Mouse (Mus musculus) stomach, postnatal 0 days (tissue): Measurements from ENCODE around the gene Gsn. TPM values are rescaled to one million over a fixed set of nuclear protein-coding genes. Genes with fewer than 3 reads are reported as not detected.

Experiments
- ATAC-seq: fragments of 200-750 bp; cut with Nextera tagmentation; 2 replicates; pipeline ENCODE4 v1.8.0; 2017; ENCODE audit not compliant: low FRiP score, low TSS enrichment
- DNase-seq: peaks from one replicate; pipeline ENCODE4 v3.0.0-alpha.2; 2016; ENCODE audit warnings: low spot score
- H3K27ac ChIP-seq: fragments of 300-500 bp; sonication (generic); replicated peaks from 2 replicates; pipeline ENCODE4 v1.5.1; 2014; ENCODE audit warnings: mild to moderate bottlenecking, control low read depth
- H3K27me3 ChIP-seq: fragments of 300-500 bp; sonication (generic); 2 replicates; pipeline ENCODE4 v1.6.1; 2014; ENCODE audit warnings: low read length; ENCODE audit not compliant: control insufficient read depth, insufficient read depth
- H3K36me3 ChIP-seq: fragments of 300-500 bp; sonication (generic); 2 replicates; pipeline ENCODE4 v1.6.1; 2014; ENCODE audit warnings: low read length, mixed read lengths; ENCODE audit not compliant: control insufficient read depth, insufficient read depth
- H3K4me1 ChIP-seq: fragments of 300-500 bp; sonication (generic); replicated peaks from 2 replicates; pipeline ENCODE4 v1.6.1; 2014; ENCODE audit warnings: antibody characterized with exemption; ENCODE audit not compliant: control insufficient read depth, insufficient read depth
- H3K4me2 ChIP-seq: fragments of 300-500 bp; sonication (generic); replicated peaks from 2 replicates; pipeline ENCODE4 v1.6.1; 2014; ENCODE audit warnings: low read depth, mild to moderate bottlenecking, control low read depth, moderate library complexity
- H3K4me3 ChIP-seq: fragments of 300-500 bp; sonication (generic); 2 replicates; pipeline ENCODE4 v1.5.1; 2014; ENCODE audit warnings: low read depth, low read length, control low read depth
- H3K9ac ChIP-seq: fragments of 300-500 bp; sonication (generic); 2 replicates; pipeline ENCODE4 v1.6.1; 2014; ENCODE audit warnings: mild to moderate bottlenecking, low read length, control low read depth, mixed read lengths
- H3K9me3 ChIP-seq: fragments of 300-500 bp; sonication (generic); 2 replicates; pipeline ENCODE4 v1.6.1; 2016; ENCODE audit warnings: low read length; ENCODE audit not compliant: control insufficient read depth
- CTCF ChIP-seq: IDR thresholded peaks from 2 replicates; pipeline ENCODE4 v1.5.1; 2016; ENCODE audit warnings: antibody characterized with exemption, low read depth, mild to moderate bottlenecking, moderate library complexity
- EP300 ChIP-seq: optimal IDR thresholded peaks from 2 replicates; pipeline ENCODE3; 2016; ENCODE audit warnings: antibody characterized with exemption
- WGBS: fragments of 180-500 bp; shearing (Covaris S2); extraction: QIAGEN DNeasy Blood & Tissue Kit; methylation state at CpG from one replicate; pipeline ENCODE4 v1.1.7; 2014; 5-methylcytosine and 5-hydroxymethylcytosine counted together
- polyA plus RNA-seq: library from polyadenylated mRNA; unstranded; fragments of >200 nt; fragmentation: Nextera tagmentation; extraction: Ambion mirVana; gene quantifications from 2 replicates; pipeline ENCODE4 v1.2.1, GENCODE M21; 2015

Gsn gene
- polyA plus RNA-seq, 1 experiment from 2014 or later: 398 TPM

- Histone ChIP-seq H3K9ac (no peak overlapping the region), H3K27ac (no peak overlapping the region), H3K9me3 (no peaks in the 10 kb centered on the region), H3K4me2 (no peak overlapping the region), H3K36me3 (peaks cover 6% of the 10 kb centered on the region; the same call in 1 of the 2 replicates), H3K4me3 (no peak overlapping the region), H3K4me1 (no peaks in the 10 kb centered on the region; the same call in 1 of the 2 replicates), H3K27me3 (no peaks in the 10 kb centered on the region; the same call in 1 of the 2 replicates)
- no peak for ATAC-seq
- WGBS: 51% methylated on average over 1 of the region's 1 CpGs
- no peak for DNase-seq
- TF ChIP-seq CTCF (no peak), EP300 (no peak)
These were observed 70.8 kb downstream of the Gsn start for GRCm38 (mm10) chr2:35326931-35327330.

- Histone ChIP-seq H3K36me3 (peaks cover 6% of the 10 kb centered on the region; the same call in 1 of the 2 replicates), H3K4me2 (no peak overlapping the region), H3K9ac (no peak overlapping the region), H3K4me3 (no peak overlapping the region), H3K27me3 (no peaks in the 10 kb centered on the region; the same call in 1 of the 2 replicates), H3K27ac (no peak overlapping the region), H3K9me3 (no peaks in the 10 kb centered on the region), H3K4me1 (no peaks in the 10 kb centered on the region; the same call in 1 of the 2 replicates)
- 53% methylated on average over 10 of the region's 10 CpGs for WGBS
- ATAC-seq (no peak), DNase-seq (no peak)
- TF ChIP-seq EP300 (no peak), CTCF (no peak)
These were observed 71.4 kb downstream of the Gsn start for GRCm38 (mm10) chr2:35327583-35327982.

- ATAC-seq (no peak), DNase-seq (no peak)
- H3K36me3 ChIP-seq: peaks cover 6% of the 10 kb centered on the region; the same call in 1 of the 2 replicates
- no peak overlapping the region for H3K4me2 ChIP-seq
- WGBS: 32% methylated on average over 11 of the region's 11 CpGs
- no peaks in the 10 kb centered on the region for H3K9me3 ChIP-seq
- no peaks in the 10 kb centered on the region; the same call in 1 of the 2 replicates for H3K27me3 ChIP-seq
- TF ChIP-seq CTCF (no peak), EP300 (no peak)
- no peak overlapping the region for H3K9ac ChIP-seq
- no peak overlapping the region for H3K27ac ChIP-seq
- no peak overlapping the region for H3K4me3 ChIP-seq
- H3K4me1 ChIP-seq: no peaks in the 10 kb centered on the region; the same call in 1 of the 2 replicates
These were observed 72.0 kb downstream of the Gsn start for GRCm38 (mm10) chr2:35328064-35328792.

GRCm38 (mm10) chr2:35329061-35329460 is 72.9 kb downstream of the Gsn start:
- H3K27me3 ChIP-seq: no peaks in the 10 kb centered on the region; the same call in 1 of the 2 replicates
- no peak overlapping the region for H3K4me2 ChIP-seq
- DNase-seq (no peak), ATAC-seq (no peak)
- H3K4me3 ChIP-seq: no peak overlapping the region
- TF ChIP-seq CTCF (no peak), EP300 (no peak)
- no peak overlapping the region for H3K27ac ChIP-seq
- no peaks in the 10 kb centered on the region for H3K36me3 ChIP-seq
- WGBS: 86% methylated on average over 2 of the region's 2 CpGs
- H3K9ac ChIP-seq: no peak overlapping the region
- H3K4me1 ChIP-seq: no peaks in the 10 kb centered on the region; the same call in 1 of the 2 replicates
- H3K9me3 ChIP-seq: no peaks in the 10 kb centered on the region

- no peak overlapping the region for H3K27ac ChIP-seq
- H3K36me3 ChIP-seq: no peaks in the 10 kb centered on the region
- WGBS: 62% methylated on average over 2 of the region's 2 CpGs
- no peak overlapping the region for H3K4me3 ChIP-seq
- no peak overlapping the region for H3K4me2 ChIP-seq
- no peak for DNase-seq
- H3K9ac ChIP-seq: no peak overlapping the region
- H3K9me3 ChIP-seq: no peaks in the 10 kb centered on the region
- H3K27me3 ChIP-seq: no peaks in the 10 kb centered on the region
- no peak for ATAC-seq
- no peaks in the 10 kb centered on the region; the same call in 1 of the 2 replicates for H3K4me1 ChIP-seq
- TF ChIP-seq CTCF (no peak), EP300 (no peak)
These were observed 75.0 kb downstream of the Gsn start for GRCm38 (mm10) chr2:35331205-35331604.

- Histone ChIP-seq H3K9me3 (no peaks in the 10 kb centered on the region), H3K9ac (no peak overlapping the region), H3K4me2 (no peak overlapping the region), H3K4me3 (no peak overlapping the region), H3K27me3 (no peaks in the 10 kb centered on the region), H3K36me3 (no peaks in the 10 kb centered on the region), H3K27ac (no peak overlapping the region), H3K4me1 (0 out of 2 replicates have a peak, but pooled peaks cover 3% of the 10 kb centered on the region)
- TF ChIP-seq CTCF: no peak
- no peak for TF ChIP-seq EP300
- ATAC-seq: no peak
- DNase-seq: no peak
These were observed 77.5 kb downstream of the Gsn start for GRCm38 (mm10) chr2:35333670-35334069.
